Mouse (Mus musculus) granulocyte monocyte progenitor cell, adult 5-6 weeks (primary cell): ENCODE data around the gene H2al1k. TPM values are rescaled to one million over a fixed set of nuclear protein-coding genes. Genes with fewer than 3 reads are reported as not detected.
A peak's percentile ranks its signal among the peaks of the same experiment; 100 is the strongest.
"Not testable (repeated sequence)": the region's sequence is repeated elsewhere in the genome, so short reads cannot be mapped to it uniquely, and the experiment has no call there.

ENCODE experiments used
- ATAC-seq: replicated peaks from 2 replicates; pipeline ENCODE4 v1.8.0; 2016; ENCODE audit warnings: mild to moderate bottlenecking, moderate TSS enrichment, inconsistent platforms; ENCODE audit not compliant: poor library complexity, severe bottlenecking
- total RNA-seq, 2 experiments: library from RNA; stranded (forward) in 1 of 2; stranded (reverse) in 1 of 2; fragments of 200-712, 200-1000 nt in 1 of 2; fragments of >200 nt in 1 of 2; fragmentation: Nextera tagmentation in 1 of 2; gene quantifications; 2 replicates each; pipeline ENCODE4 v1.2.3; 2014 to 2017

Gene H2al1k
- total RNA-seq (2014; fragmentation: Nextera tagmentation) (not detected in 2 replicates), total RNA-seq (2017) (not detected in 2 replicates)

DNA sequence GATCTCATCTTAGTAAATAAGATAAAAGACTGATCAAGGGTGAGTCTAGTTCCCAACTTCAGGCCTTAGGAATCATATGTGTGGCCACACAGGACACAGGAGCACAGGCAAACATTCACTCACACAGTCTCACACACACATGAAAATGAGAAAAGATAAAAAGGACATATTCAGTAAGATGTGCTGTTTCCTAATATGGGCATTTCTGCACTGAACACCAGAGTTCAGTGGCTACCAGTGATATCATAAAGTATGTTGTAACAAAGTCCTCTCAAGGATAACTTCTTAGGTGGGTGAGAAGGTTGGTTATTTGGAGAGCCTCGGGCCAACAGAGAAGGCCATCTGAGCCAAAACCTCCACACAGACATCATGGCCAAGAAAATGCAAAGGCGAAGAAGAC is at the start of gene H2al1k:
H2al1k (plus strand) TSS at position 301 of the 400 bp plus-strand sequence.
- ATAC-seq = not testable (repeated sequence)

DNA sequence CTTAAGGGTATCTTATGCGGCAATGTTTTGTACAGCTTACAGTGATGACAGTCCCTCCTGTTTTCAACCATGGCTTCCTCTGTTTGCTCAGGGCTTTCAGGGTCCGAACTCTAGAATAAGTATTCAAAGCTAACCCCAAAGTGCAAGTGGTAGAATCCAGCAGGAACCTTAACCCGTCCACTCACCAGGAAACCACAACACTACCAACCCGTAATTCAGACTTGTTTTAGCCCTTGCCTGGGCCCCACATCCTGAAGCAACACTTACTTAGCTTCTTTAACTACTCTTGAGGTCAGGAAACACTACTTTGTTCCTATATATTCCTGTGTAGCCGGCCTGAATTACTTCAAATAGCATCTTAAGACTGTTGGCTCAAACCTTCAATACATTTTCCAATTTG is 47.6 kb upstream of the H2al1k start:
- no peak; the same call in 1 of the 2 replicates for ATAC-seq

- ATAC-seq = no peak
These were observed 47.0 kb upstream of the H2al1k start for GRCm38 (mm10) chrX:9303455-9303854.

DNA sequence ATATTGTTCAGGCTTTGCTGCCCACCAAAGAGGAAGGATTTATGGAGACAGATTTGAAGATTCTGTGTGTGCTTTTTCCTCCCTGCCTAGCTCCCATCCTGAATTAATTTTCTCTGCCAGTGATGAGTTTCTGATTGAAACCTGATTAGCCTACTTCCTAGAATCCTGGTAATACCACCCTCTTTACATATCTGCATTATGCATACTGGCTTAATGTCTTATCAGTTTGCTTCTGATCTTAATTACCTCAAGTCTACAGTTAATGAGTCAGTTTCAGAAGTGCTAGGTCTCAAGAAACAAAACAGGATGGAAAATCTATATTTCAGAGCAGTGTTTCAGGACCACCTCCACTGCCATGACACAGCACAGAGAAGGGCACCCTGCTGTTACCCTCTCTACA is 34.0 kb upstream of the H2al1k start:
- ATAC-seq = not testable (repeated sequence)

DNA sequence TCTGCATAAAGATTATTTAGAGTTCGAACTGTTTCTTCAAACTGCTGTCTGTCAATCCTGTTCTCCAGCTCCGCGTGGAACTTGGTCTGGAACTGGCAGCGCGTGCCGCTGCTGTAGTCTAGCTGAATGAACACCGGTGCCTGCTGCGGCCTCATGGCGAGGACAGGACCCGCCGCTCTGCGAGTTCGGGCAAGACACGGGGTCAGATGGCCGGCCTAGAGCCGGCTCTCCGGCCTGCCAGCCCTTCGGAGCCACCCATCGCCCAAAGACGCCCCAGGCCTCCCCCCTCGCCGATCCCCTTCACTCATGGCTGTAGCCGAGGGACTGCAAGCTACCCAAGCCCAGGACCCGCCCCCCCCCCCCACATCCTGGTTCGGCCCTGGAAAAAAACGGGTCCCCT is 22.5 kb upstream of the H2al1k start:
- peak; percentile 50; the same call in 1 of the 2 replicates for ATAC-seq

- ATAC-seq = not testable (repeated sequence)
These were observed 18.0 kb upstream of the H2al1k start for GRCm38 (mm10) chrX:9332366-9332962.

- ATAC-seq = peak; percentile 92
These were observed 17.4 kb upstream of the H2al1k start for GRCm38 (mm10) chrX:9333035-9333434.

GRCm38 (mm10) chrX:9334996-9335395 is 15.4 kb upstream of the H2al1k start:
- ATAC-seq = not testable (repeated sequence)

DNA sequence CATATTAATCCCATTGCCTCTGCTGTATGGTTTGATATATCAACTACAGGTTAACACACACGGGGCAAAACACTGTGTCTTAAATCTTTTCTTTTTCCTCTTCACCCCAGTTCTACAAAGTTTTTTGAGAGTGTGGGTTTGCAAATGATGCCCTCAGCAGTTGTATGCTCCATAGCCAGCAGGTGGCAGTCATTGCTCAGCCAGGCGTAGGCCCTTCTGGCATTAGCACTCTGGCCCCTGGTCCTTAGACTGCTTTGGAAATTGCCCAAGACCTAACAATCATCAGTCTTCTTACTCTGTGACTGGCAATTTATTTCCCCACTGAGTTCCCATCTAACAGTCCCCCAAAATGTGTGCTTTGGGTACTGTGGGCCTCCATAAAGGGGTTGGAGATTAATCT is 23.6 kb downstream of the H2al1k start:
- ATAC-seq = peak; percentile 94

- not testable (repeated sequence) for ATAC-seq
These were observed 25.5 kb downstream of the H2al1k start for GRCm38 (mm10) chrX:9375927-9376326.

Other genes with a start within 250 kb of the H2al1k start
- gene 4930402K13Rik, start 246.1 kb upstream of the H2al1k start, total RNA-seq (2014; fragmentation: Nextera tagmentation) = not detected in 2 replicates
- gene 4930402K13Rik, start 246.1 kb upstream of the H2al1k start, total RNA-seq (2017) = not detected in 2 replicates
- gene Lancl3, start 150.7 kb upstream of the H2al1k start, total RNA-seq (2014; fragmentation: Nextera tagmentation) = not detected in 2 replicates
- gene Lancl3, start 150.7 kb upstream of the H2al1k start, total RNA-seq (2017) = not detected in 2 replicates
- not detected in 2 replicates for gene Gm14862, start 93.7 kb upstream of the H2al1k start, total RNA-seq (2014; fragmentation: Nextera tagmentation)
- not detected in 2 replicates for gene Gm14862, start 93.7 kb upstream of the H2al1k start, total RNA-seq (2017)
- gene Xk, start 77.9 kb upstream of the H2al1k start, total RNA-seq (2014; fragmentation: Nextera tagmentation) = 14.0 and 16.1 TPM in 2 replicates
- 6.3 and 6.5 TPM in 2 replicates for gene Xk, start 77.9 kb upstream of the H2al1k start, total RNA-seq (2017)
- gene H2al1m, start 66.9 kb upstream of the H2al1k start, total RNA-seq (2014; fragmentation: Nextera tagmentation) = 0.83 TPM in 1 of 2 replicates, not detected in the other
- gene H2al1m, start 66.9 kb upstream of the H2al1k start, total RNA-seq (2017) = 0.34 and 1.7 TPM in 2 replicates
- 42.2 and 43.0 TPM in 2 replicates for gene Cybb, start 137.1 kb downstream of the H2al1k start, total RNA-seq (2014; fragmentation: Nextera tagmentation)
- gene Cybb, start 137.1 kb downstream of the H2al1k start, total RNA-seq (2017) = 67.4 and 76.6 TPM in 2 replicates
- not detected in 2 replicates for gene H2al1o, start 221.8 kb downstream of the H2al1k start, total RNA-seq (2014; fragmentation: Nextera tagmentation)
- gene H2al1o, start 221.8 kb downstream of the H2al1k start, total RNA-seq (2017) = not detected in 2 replicates